Mouse (Mus musculus) thymus, adult 2 months (tissue): ENCODE data around the gene Cacng2.

Experiments used
- CTCF ChIP-seq: fragments of 200-500 bp; IDR thresholded peaks from 2 replicates; pipeline ENCODE4 v1.5.1; 2012; ENCODE audit warnings: mild to moderate bottlenecking, control low read depth, low read length, moderate library complexity, borderline replicate concordance; ENCODE audit not compliant: control insufficient read depth, poor library complexity, insufficient read depth; ENCODE audit errors: extremely low read depth
- POLR2A ChIP-seq: fragments of 200-500 bp; IDR thresholded peaks from 2 replicates; pipeline ENCODE4 v1.6.1; 2012; ENCODE audit warnings: mild to moderate bottlenecking, low read length, control low read depth, moderate library complexity; ENCODE audit not compliant: control insufficient read depth, poor library complexity, insufficient read depth; ENCODE audit errors: extremely low read depth

GRCm38 (mm10) chr15:78049933-78050332 is 69.9 kb downstream of the Cacng2 start:
- TF ChIP-seq CTCF = no peak
- TF ChIP-seq POLR2A = no peak
